ENCODE assay signal across 16 mouse cellular contexts in genomic region chr2:65859767-65860727, GRCm38 (mm10). TPM values are rescaled to one million over a fixed set of nuclear protein-coding genes. Genes with fewer than 3 reads are reported as not detected.
DNase-seq lines count a peak whose midpoint lies in the region; ATAC-seq lines count a peak whose summit lies in the region.
"Had no signal": no experiment of that assay in that cellular context is flagged by ENCODE, and none has a peak within 500 bp of the region (broad histone marks: within the 10 kb centered on the region; RNA-seq: fewer than 3 reads in every experiment).

No protein-coding gene starts in this region.

- DNase-seq in cerebellum, adult 8-10 months = no peak
- DNase-seq in heart, postnatal 25 days (ENCODE audit: low spot score) = no peak
- DNase-seq in right cerebral cortex, adult 18-20 months = peak; percentile 63
- DNase-seq in right cerebral cortex, postnatal 25 days = no peak
- DNase-seq in telencephalon, adult 2 months (ENCODE audit: low read depth, low spot score) = peak; percentile 67
- no peak for DNase-seq in gastrocnemius, postnatal 25 days
- DNase-seq: adrenal gland, postnatal 36 days; cerebellum, adult 9-11 months; layer of hippocampus, postnatal 36 days; lung, postnatal 36 days; thymus, postnatal 25 days had no signal

- H3K36me3 ChIP-seq in heart, embryonic 15.5 days = no peaks in the 10 kb centered on the region
- H3K36me3 ChIP-seq: embryonic facial prominence, embryonic 12.5 days; kidney, embryonic 15.5 days had no signal

- ATAC-seq in cerebellum, adult (ENCODE audit: insufficient number of reproducible peaks, low FRiP score, low TSS enrichment) = 0 out of 2 replicates have a peak, but pooled peaks have one; percentile 15
- no peak for ATAC-seq in heart, embryonic 15.5 days (replicated peaks; ENCODE audit: insufficient number of reproducible peaks, insufficient read depth, low FRiP score, low read depth)

- no peak overlapping the region for H3K4me3 ChIP-seq in heart, embryonic 15.5 days
- H3K4me3 ChIP-seq: embryonic facial prominence, embryonic 12.5 days; kidney, embryonic 15.5 days had no signal

- no peak overlapping the region for H3K27ac ChIP-seq in heart, embryonic 15.5 days
- H3K27ac ChIP-seq: embryonic facial prominence, embryonic 12.5 days; kidney, embryonic 15.5 days had no signal

- 61% methylated on average over 18 of the region's 18 CpGs for WGBS in heart, embryonic 15.5 days

- H3K4me2 ChIP-seq in heart, embryonic 15.5 days = peak overlapping the region; percentile 22
- H3K4me2 ChIP-seq: embryonic facial prominence, embryonic 12.5 days; kidney, embryonic 15.5 days had no signal

- H3K4me1 ChIP-seq in heart, embryonic 15.5 days (replicated peaks) = no peaks in the 10 kb centered on the region
- H3K4me1 ChIP-seq: embryonic facial prominence, embryonic 12.5 days; kidney, embryonic 15.5 days had no signal

- H3K9ac ChIP-seq in heart, embryonic 15.5 days = no peak overlapping the region
- H3K9ac ChIP-seq: embryonic facial prominence, embryonic 12.5 days; kidney, embryonic 15.5 days had no signal

- H3K9me3 ChIP-seq in heart, embryonic 15.5 days (replicated peaks) = no peaks in the 10 kb centered on the region
- H3K9me3 ChIP-seq: embryonic facial prominence, embryonic 12.5 days; kidney, embryonic 15.5 days had no signal

- H3K27me3 ChIP-seq in heart, embryonic 15.5 days = no peaks in the 10 kb centered on the region
- H3K27me3 ChIP-seq: embryonic facial prominence, embryonic 12.5 days; kidney, embryonic 15.5 days had no signal

- intact Hi-C loops in heart, postnatal 25 days (cut with DNase I) = no loop called here

RNA-seq across cellular contexts. Expression of gene Csrnp3, which starts 14.5 kb away (rescaled TPM):
- 0.64 and 1.2 TPM in 2 replicates for polyA plus RNA-seq in heart, embryonic 15.5 days (2015; fragmentation: Nextera tagmentation; extraction: Ambion mirVana)
- under 1 TPM; 0.22 to 0.23 TPM for total RNA-seq in heart, postnatal 25 days (2021)
- under 1 TPM in 1 of 2 experiments, not detected in 1; 0.13 TPM for total RNA-seq in gastrocnemius, postnatal 25 days (2021)
- total RNA-seq: liver, adult 2 months had no signal
- polyA plus RNA-seq: liver, adult 2 months had no signal

Comparison
In these comparisons a context has a peak if more than half of its experiments do, and no peak if none do; other contexts are left out.
1. DNase-seq: peak in right cerebral cortex, adult 18-20 months (single experiment) and telencephalon, adult 2 months (single experiment); none in cerebellum, adult 8-10 months (single experiment), heart, postnatal 25 days (single experiment), right cerebral cortex, postnatal 25 days (single experiment) and gastrocnemius, postnatal 25 days (single experiment).